Mouse (Mus musculus) 416B (cell line): ENCODE measurements around the gene Stx4a.
"Not testable (repeated sequence)": the region's sequence is repeated elsewhere in the genome, so short reads cannot be mapped to it uniquely, and the experiment has no call there.

Experiments
- DNase-seq: peaks from one replicate; pipeline ENCODE4 v3.0.0; 2011; ENCODE audit warnings: low read depth

Stx4a gene

DNA sequence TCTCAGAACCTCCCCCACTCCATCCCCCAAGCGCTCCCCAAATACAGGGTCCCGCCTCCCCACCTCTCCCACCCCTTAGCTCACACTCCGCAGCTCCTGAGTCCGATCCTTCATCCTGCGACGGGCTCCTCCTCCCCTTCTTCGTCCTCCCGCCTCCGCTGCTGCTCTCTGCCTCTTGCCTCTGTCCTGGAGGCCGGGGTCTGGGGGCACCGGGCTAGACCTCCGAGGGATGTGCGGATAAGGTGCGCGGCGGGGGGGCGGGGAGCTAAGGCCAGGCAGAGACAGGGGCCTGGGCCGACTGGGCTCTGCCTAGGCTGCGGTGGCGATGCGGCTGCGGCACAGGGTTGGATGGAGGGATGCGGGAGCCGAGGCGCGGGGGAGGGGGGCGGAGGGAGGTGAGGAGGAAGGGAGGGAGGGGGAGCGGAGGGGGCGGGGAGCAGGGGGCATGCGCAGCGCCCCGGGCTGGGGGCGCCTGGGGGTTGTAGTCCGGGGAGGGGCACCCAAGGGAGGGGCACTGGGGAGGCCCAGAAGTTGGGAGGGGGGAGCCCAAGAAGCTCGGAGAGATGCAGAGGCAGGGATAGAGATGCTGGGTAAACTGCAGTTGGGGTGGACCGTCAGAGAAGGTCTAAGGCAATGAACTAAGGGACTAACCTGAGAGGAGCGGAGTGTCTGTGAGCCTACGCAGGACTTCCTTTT is at the start of gene Stx4a, which contains the start of gene Stx1b:
Gene Stx4a (plus strand): TSS at position 119 of the 696 bp plus-strand sequence.
Gene Stx1b (minus strand): TSS at position 374 of the 696 bp plus-strand sequence.
- DNase-seq: no peak

DNA sequence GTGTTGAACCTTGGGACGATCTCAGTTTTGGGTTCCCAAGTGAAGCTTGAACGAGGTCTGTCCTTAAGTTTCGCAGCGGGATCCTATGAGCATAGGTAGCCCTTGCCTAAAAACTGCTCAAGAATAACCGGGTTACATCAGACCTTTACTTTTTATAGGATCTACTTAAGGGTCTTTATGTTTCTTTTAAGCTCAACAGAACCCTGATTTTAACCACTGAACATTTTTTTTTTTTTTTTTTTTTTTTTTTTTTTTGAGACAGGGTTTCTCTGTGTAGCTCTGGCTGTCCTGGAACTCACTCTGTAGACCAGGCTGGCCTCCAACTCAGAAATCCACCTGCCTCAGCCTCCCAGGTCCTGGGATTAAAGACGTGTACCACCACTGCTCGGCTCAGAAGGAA is 48.3 kb upstream of the Stx4a start:
- DNase-seq: not testable (repeated sequence)

DNA sequence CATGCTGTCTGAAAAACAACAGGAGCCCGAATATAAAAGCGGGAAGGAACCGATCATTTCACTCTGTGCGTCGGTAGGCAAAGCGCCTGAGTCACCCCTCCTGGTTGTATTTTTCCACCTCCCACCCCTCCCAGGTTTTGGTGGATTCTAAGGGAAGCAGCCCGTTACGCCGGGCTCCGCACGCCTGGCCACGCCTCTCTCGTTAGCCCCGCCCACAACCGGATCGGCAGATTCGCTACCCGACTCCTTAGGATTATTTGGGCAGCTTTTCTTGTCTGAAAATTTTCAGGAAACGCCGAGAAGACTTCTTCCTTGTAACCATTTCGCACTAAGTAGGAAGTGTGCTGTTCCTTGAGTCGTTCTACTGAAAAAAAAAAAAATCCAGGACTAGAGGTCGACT is 47.7 kb upstream of the Stx4a start, which contains the start of gene Setd1a:
Gene Setd1a (plus strand): TSS at position 245 of the 400 bp plus-strand sequence.
- peak; percentile 90 for DNase-seq

DNA sequence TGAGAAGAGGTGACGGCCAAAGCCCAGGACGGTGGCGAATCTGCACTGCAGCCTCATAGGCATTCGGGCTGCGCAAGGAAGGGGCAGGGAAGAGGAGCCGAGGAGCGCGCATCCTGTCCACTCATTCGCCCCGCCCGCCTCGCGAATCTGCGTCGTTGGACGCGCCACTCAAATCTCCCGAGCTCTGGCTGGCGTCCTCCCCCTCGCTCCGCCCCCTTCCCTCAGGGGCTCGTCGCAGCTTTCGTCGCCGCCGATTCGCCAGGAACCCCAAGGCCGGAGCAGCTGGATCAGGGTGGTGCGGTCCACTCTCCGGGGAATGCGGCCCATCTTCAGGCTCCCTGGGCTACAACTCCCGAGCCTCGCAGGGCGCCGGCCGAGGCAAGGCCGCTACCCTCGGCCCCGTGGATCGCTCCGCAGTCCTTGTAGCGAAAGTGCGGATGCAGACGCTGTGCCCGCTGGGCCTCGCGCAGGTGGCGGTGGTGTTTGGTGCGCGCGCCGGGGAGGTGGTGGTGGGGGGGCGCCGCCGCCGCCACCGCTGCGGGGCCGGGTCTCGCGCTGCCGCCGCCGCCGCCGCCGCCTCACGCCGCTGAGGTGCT is 47.1 kb upstream of the Stx4a start:
- peak; percentile 98 for DNase-seq

DNA sequence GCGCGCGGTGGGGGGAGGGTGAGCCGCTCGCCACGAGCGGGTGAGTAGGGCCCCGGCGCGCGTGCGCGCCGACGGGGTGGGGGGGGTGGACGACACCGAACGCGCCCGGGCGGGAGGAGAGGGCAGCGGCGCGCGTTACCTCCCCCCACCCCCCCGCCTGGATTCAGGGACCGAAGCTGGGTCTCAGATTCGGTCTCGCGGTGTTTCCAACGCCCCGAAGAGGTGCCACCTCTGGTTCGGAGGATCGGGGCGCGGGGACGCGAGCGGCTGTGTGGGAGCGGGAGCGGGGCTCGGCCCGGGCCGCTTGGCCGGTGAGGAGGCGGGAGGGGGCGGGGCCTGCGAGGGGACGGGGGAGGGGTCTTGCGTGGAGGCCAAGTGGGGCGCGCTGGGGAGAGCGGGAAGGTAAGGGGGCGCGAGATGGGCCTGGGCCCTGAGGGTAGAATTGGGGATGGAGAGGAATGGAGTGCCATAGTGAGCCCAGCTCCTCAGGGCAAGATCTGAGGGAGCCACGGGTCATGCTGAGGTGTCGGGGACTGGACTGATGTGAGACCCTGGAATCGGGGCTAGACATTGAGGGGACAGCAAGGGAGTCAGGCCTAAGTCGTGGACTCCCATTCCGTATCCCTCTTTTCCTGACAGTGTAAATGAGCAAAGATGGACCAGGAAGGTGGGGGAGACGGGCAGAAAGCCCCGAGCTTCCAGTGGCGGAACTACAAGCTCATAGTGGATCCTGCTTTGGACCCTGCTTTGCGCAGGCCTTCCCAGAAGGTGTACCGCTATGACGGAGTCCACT is 46.4 kb upstream of the Stx4a start:
- peak; percentile 58 for DNase-seq

DNA sequence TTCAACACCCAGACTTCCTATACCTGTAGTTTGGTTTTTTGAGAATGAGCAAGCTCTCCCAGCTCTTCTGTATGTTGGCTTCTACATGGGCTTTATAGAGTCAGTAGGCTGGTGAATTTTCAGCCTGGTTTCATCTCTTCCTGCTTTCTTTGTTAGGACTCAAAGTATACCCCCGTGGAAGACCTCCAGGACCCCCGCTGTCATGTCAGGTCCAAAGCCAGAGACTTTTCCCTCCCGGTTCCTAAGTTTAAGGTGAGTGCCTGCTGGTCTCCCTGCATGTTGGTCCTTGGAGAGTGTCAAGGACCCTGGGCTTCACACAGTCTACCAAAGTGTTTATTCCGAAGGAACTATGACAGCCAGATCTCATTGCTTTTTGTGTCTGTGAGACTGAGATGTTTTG is 45.7 kb upstream of the Stx4a start:
- DNase-seq: no peak

DNA sequence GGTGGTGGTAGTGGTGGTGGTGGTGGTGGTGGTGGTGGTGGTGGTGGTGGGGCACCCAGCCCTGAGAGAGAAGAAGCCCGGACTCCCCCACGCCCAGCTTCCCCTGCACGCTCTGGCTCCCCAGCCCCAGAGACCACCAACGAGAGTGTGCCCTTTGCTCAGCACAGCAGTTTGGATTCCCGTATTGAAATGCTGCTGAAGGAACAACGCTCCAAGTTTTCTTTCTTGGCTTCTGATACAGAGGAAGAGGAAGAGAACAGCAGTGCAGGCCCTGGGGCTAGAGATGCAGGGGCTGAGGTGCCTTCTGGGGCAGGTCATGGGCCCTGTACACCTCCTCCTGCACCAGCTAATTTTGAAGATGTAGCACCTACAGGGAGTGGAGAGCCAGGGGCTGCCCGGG is 38.8 kb upstream of the Stx4a start, which contains the start of gene Gm49388:
Gene Gm49388 (plus strand): TSS at position 301 of the 400 bp plus-strand sequence.
- DNase-seq: no peak

DNA sequence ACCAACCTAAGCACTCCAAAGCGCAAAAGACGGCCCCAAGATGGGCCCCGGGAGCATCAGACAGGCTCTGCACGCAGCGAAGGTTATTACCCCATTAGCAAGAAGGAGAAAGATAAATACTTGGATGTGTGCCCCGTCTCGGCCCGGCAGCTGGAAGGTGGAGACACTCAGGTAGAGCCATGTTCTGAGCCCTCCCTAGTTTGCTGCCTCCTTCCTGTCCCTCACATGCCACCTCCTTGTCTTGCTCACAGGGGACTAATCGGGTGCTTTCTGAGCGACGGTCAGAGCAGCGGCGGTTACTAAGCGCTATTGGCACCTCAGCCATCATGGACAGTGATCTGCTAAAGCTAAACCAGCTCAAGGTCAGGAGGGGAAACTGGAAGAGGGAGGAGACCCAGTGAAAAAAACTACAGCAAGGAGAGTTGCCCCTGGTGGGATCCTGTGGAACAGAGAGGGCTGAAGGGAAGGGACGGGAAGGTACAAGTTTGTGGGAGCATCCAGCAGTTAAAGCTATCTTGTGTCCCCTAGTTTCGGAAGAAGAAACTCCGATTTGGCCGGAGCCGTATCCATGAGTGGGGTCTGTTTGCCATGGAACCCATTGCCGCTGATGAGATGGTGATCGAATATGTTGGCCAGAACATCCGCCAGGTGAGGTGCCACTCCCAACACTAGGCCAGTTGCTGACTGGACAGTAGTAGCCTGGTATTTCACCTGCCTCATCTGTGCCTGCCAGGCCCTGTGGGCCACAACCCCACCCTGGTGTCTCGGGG is 26.8 kb upstream of the Stx4a start:
- DNase-seq: no peak

DNA sequence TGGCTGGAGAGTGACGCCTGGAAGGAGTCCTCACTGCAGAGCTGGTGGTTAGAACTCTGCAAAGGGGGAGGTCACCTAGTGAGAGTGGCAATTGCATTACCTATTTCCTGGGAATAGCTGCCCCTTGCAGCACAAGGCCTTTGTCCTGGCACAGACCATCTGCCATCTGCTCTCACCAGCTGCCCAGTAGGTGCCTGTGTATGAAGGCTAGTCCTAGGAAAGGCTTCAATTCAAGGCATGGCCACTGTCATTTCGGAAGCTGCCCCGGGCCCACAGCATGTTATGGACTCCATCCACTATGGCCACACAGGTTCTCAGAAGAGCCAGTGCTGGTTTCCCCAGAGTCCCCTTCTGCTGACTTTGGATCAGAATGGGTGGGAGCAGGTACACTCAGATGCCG is 25.5 kb upstream of the Stx4a start:
- DNase-seq: no peak

DNA sequence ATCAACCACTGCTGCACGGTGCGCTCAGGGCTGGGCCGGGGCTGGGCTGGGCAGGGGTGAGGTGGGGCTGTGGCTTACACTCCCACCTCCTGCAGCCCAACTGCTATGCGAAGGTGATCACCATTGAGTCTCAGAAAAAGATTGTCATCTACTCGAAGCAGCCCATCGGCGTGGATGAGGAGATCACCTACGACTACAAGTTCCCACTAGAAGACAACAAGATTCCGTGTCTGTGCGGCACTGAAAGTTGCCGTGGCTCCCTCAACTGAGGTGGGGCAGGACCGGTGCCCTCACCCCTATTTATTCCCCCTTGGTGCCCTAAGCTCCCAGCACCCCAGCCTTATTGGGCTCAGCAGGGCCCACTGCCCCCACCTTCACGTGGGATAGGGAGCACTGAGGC is 24.9 kb upstream of the Stx4a start:
- DNase-seq: no peak

DNA sequence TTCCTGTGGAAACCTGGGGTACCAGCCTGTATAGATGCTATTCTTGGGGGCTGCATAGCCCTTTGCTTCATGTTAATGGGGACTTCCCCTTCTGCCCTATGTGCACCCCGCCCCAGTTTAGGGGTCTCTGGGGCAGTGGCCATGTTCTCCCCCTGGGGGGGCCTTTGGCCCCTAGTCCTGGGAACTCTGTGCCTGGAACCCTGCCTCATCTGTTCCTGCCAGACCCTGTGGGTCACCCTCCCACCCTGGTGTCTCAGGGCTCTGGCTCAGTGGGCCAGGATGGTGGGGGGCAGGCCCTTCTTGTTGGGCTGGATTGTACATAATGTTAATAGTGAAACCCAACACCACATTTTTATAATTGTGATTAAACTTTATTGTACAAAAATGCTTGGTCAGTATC is 24.4 kb upstream of the Stx4a start:
- no peak for DNase-seq

DNA sequence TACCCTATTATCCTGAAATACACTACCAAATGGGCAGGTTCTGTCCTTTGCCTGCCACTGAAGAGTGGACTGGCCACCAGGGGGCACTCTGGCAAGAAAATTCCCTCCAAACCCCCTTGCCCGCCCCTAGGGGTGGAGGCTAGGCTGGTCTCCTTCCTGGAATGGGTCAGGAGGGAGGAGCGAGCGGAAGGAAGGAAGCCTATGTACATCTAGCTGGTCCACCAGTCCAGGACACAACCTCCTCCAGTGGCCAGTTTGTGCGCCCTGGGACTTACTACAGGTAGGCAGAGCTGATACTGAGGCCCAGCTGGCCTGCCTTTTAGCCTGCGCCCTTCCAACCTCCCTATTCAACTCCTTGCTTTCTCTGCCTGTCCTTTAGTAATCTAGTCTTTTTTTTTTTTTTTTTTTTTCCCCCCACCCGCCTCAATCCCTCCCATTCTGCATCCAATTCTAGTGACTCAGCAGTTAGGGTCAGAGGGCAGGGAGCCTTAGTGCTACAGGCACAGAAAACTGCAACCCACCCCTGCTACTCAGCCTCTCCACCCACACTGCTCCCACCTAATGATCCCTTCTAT is 23.6 kb upstream of the Stx4a start, which contains the start of gene Hsd3b7:
Gene Hsd3b7 (plus strand): TSS at position 170 of the 575 bp plus-strand sequence.
- DNase-seq: peak; percentile 96

DNA sequence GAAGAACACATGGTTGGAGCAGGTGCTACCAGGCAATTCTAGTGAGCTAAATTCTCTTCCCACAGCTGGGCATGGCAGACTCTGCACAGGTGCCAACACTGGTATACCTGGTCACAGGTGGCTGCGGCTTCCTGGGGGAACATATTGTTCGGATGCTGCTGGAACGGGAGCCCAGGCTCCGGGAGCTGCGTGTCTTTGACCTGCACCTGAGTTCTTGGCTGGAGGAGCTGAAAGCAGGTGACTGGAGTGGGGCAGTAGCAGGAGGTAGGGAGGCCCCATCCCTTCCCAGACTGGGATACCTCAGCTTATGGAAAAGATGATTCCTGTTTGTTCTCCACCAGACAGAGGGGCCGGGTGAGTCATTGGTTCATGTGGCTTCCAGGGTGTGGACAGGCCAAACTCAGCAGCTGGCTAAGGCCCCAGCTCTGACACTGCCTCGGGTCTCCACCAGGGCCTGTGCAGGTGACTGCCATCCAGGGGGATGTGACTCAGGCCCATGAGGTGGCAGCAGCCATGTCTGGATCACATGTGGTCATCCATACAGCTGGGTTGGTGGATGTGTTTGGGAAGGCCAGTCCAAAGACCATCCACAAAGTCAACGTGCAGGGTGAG is 23.0 kb upstream of the Stx4a start:
- DNase-seq: peak; percentile 74

DNA sequence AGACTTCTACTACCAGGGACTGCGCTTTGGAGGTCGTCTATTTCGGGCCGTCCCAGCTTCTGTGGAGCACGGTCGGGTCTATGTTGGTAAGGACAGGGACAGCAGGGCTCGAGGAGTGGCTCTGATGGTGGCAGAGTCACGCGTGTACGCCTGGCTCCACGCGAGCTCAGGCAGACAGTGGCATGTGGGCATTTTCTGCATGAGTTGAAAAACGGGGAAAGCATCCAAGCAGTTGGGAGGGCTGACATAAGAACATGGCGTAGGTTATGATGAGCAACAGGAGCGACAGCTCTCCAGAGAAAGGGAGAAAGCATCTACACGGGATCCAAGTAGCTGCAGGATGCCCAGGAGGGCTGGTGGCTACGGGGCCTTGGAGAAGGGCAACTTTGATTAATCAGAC is 21.8 kb upstream of the Stx4a start:
- no peak for DNase-seq

DNA sequence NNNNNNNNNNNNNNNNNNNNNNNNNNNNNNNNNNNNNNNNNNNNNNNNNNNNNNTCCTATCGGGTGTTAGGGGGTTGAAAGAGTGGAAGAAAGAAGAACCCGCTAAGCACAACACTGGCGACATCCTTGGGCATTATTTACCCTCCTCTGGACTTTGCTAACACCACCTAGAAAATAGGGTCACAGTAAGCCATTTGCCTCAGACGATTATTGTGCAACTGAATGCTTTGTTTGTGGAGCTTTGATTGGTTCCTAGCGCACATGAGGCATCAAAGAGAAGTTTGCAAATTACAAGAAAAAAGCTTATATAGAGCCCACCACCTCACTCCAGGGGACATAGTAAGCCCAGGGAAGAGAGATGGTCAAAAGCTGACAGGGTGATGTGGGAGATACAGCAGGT is 15.3 kb upstream of the Stx4a start:
- no peak for DNase-seq

DNA sequence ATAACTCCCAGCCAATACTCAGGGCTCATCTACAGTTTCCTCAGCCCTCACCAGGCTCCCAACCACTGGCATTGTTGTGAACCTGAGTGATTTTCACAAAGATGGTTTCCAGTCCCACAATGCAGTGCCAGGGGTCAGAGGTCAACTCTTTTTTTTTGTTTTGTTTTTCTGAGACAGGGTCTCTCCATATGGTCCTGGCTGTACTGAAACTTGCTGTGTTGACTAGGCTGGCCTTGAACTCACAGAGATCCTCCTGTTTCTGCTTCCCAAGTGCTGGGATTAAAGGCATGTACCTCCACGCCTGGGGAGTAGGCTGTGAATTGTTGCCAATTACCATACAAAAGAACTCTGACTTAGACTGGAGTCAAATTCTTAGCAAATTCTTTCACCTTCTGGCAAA is 14.2 kb upstream of the Stx4a start:
- DNase-seq: no peak

DNA sequence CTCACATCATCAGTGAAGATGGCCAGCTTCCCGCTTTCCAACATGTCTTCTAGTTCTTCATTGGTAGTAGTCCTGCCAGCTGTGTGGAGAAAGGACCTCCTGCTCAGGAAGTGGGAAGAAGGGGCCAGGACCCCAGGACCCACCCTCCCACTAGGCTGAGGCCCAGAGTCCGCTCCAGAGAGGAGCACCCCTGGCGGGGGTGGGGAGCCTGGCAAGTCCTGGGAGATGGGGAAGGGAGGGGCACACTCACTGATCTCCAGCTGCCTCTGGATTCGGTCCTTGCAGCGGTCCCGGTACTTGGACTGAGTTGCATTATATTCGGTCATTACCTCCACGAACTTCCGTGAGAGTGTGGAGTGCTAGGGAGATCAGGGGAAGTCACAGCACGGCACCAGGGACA is 13.4 kb upstream of the Stx4a start:
- no peak for DNase-seq

DNA sequence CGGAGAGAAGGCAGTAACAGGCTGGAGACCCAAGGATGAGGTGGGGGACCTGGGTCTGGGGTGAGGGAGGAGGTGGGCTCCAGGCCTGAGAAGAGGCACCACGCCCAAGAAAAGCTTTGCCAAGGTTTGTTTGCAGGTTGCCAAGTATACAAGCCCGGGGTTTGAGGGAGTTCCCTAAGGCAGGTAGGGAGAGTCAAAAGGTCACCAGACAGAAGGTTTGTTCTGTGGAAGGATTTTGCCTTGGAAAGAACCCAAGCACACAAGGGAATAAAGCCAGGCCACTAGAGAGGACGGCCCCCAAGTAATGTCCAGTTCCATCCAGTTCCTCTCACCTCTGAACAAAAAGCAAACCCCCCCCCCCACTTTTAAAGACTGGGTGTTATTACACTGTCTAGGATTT is 12.9 kb upstream of the Stx4a start:
- no peak for DNase-seq

DNA sequence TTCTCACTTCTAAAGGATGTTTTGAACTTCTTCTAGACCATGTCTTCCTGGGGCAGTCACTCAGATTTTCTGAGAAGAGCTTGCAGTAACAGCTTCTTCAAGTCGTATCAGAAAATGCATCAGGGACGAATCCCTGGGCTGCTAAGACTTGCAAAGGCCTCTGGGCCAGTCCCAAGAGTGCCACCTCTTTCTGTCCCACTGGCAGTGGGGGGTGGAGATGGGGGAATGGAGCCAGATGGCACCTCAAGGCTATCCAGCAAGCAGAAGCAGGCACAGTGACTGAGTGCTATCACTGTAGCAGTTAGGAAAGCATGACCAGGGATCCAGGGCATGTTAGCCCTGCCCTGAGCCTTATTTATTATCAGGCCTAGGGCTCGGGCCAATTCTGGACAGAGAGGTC is 11.8 kb upstream of the Stx4a start:
- DNase-seq: no peak

DNA sequence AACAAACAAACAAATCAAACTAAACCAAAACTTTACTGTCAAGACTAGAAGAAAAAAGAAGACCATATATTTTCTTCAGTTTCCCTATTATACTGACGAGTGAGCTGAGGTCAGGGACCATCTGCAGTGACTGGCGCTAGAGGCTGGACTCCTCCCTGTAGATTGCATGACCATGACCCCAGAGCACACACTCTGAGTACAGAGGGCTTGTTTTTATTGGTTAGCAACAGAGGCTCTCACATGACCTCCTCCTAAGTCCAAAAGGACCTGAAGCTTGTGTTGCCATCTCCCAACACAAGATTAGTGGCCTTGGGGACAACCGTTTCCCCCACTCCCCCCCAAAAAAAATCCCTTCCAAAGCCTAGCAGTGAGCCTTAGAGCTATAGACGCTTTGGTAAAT is 10.3 kb upstream of the Stx4a start:
- DNase-seq: no peak

DNA sequence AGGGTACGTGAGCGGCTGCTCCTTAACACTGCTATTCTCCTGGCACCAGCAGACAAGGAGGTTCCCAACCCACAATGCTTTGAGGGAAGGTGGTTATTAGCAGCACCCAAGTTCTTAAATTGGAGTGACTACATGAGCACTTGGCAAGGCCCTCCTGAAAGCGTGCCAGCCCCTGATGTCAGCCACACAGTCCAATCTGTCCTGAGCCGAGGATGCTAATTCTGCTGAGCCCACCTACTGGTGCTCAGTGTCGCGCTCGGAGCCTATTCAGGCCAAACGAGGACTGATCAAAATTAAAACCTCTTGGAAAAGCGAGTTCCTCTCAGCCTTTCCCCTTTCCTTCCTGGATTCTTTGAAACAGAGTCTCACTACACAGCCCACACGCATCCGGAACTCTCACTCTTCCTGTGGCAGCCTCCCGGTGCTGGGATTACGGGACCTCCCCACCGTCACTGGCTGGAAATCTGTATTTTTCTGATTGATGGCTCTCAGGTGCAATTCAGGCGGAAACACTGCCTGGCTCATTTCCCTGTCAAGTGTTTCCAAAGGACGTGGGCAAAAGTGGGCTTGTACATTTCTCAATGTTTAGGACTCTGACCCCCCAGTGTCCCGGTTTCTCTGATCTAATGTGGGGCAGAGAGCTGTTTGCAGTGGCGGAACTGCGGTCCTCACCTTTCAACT is 9.7 kb upstream of the Stx4a start:
- DNase-seq: no peak
